ENCODE assay signal across 8 mouse cellular contexts in genomic region chr13:32801693-32802221, GRCm38 (mm10). TPM values are rescaled to one million over a fixed set of nuclear protein-coding genes. Genes with fewer than 3 reads are reported as not detected.
A peak's percentile ranks its signal among the peaks of the same experiment; 100 is the strongest.
DNase-seq lines count a peak whose midpoint lies in the region; ATAC-seq lines count a peak whose summit lies in the region.

Gene Wrnip1, plus strand, starts transcription at chr13:32802038.

- H3K4me3 ChIP-seq in intestine, embryonic 14.5 days (ENCODE audit: low read depth, low read length) = peak within 1 kb of the TSS; percentile 82

- peak within 1 kb of the TSS; percentile 74 for H3K9ac ChIP-seq in intestine, embryonic 14.5 days (ENCODE audit: low read length)

- ATAC-seq in intestine, embryonic 14.5 days (replicated peaks; ENCODE audit: low FRiP score, low TSS enrichment, low read depth) = peak; percentile 97

- peak within 1 kb of the TSS; percentile 59 for H3K27ac ChIP-seq in intestine, embryonic 14.5 days (ENCODE audit: low read depth)

- no peaks in the 10 kb centered on the region for H3K27me3 ChIP-seq in intestine, embryonic 14.5 days (replicated peaks; ENCODE audit: control insufficient read depth, insufficient read depth, low read length)

- H3K4me1 ChIP-seq in intestine, embryonic 14.5 days (replicated peaks; ENCODE audit: control insufficient read depth, insufficient read depth, low read length) = peaks cover 12% of the 10 kb centered on the region

- intact Hi-C loops in left cerebral cortex, postnatal 14 days (cut with DNase I) = no loop called here

- peaks cover 19% of the 10 kb centered on the region for H3K36me3 ChIP-seq in intestine, embryonic 14.5 days (ENCODE audit: control insufficient read depth, insufficient read depth, low read length)

- peak; percentile 86 to 88 for DNase-seq in adrenal gland, adult 18-20 months (ENCODE audit: low spot score in 2 of 2)
- peak; percentile 99 for DNase-seq in embryo, embryonic 11 days
- peak; percentile 99 for DNase-seq in gastrocnemius, postnatal 25 days
- peak; percentile 91 for DNase-seq in intestine, embryonic 14.5 days (ENCODE audit: low spot score)
- DNase-seq in left cerebral cortex, postnatal 14 days (ENCODE audit: low spot score in 2 of 2) = peak; percentile 98 to 99
- peak; percentile 99 for DNase-seq in mesoderm, embryonic 11.5 days (ENCODE audit: low read depth, low spot score)
- DNase-seq in right cerebral cortex, postnatal 36 days (ENCODE audit: low spot score in 2 of 2) = peak; percentile 98 to 99
- DNase-seq in yolk sac, embryonic 10.5 days (ENCODE audit: low spot score) = peak; percentile 98

- H3K4me2 ChIP-seq in intestine, embryonic 14.5 days (ENCODE audit: low read length) = peak within 1 kb of the TSS; percentile 86

- WGBS in intestine, embryonic 14.5 days = under 1% methylated on average over 50 of the region's 51 CpGs

- H3K9me3 ChIP-seq in intestine, embryonic 14.5 days (ENCODE audit: control insufficient read depth, low read length) = no peaks in the 10 kb centered on the region

RNA-seq across cellular contexts. Expression of gene Wrnip1, which starts in this region (rescaled TPM):
- 10 to 100 TPM; 28.0 to 54.6 TPM for total RNA-seq in adrenal gland, adult 18-20 months (2021)
- 1 to 10 TPM; 5.8 to 7.5 TPM for total RNA-seq in gastrocnemius, postnatal 25 days (2021)
- 16.7 and 20.7 TPM in 2 replicates for polyA plus RNA-seq in intestine, embryonic 14.5 days (2014; fragmentation: Nextera tagmentation; extraction: Ambion mirVana)
- 10 to 100 TPM; 56.4 to 60.6 TPM for total RNA-seq in left cerebral cortex, postnatal 14 days (2021)

Comparison
In these comparisons a context has a peak if more than half of its experiments do, and no peak if none do; other contexts are left out.
1. Peak in every context shown above with its lines: DNase-seq, ATAC-seq, H3K4me3 ChIP-seq and H3K27ac ChIP-seq.